Mouse (Mus musculus): Measurements from ENCODE around the gene Nme6.
"Not testable (repeated sequence)": the region's sequence is repeated elsewhere in the genome, so short reads cannot be mapped to it uniquely, and the experiment has no call there.

The Nme6 gene

DNA sequence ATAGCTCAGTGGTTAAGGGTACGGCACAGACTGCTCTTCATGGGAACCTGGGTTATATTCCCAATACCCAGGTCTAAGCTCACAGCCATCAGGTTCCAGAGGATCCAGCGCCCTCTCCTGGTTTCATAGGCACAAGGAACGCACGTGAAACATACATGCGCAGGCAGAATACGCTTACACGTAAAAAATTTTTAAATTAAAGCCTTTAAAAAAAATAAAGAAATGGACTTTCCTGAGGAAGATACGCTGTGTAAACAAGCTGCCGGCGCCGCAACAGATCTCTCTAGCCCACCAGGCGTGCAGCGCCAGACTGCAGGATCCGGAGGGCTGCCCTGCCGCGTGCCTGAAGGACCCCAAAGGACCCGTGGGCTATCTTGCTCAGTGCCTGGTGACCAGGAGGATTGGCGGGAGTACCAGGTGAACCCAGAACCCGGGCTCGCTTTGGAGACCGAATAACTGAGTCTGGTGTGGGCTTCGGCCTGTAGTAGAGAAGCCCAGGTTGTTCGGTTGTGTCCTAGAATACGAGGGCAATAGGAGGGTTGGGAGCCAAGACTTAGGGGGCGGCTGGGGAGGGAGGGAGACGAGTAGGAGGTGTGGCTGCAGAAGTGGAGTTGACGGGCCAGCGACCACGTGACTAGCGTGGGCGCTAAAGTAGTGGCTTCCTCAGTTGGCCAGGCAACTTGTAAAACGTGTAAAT, at the start of gene Nme6:
TSS of gene Nme6 (plus strand) at position 359 of the 697 bp plus-strand sequence.
- in situ Hi-C loops (cut with MboI, MseI) = no loop called here

DNA sequence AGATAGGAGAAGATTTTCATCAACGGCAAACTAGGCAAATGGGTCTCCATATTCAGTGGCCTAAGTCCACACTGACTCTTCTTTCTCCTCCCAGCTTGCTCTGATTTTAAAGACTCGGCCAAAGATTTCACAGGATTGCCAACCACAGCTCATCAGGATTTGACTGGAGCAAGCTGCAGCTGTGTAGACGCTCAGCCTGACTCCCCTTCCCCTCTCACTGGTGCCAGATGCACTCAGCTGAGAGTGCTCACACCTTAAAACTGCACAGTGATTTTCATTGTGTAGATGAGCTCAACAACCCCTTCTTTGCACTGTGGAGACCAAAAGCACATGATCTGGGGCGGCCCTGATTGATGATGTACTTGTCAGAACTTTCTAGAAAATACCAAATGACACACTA, 42.0 kb upstream of the Nme6 start, which contains the start of gene Fbxw27:
TSS of gene Fbxw27 (minus strand) at position 101 of the 400 bp plus-strand sequence.
- in situ Hi-C loops (cut with MboI, MseI) = not testable (repeated sequence)

DNA sequence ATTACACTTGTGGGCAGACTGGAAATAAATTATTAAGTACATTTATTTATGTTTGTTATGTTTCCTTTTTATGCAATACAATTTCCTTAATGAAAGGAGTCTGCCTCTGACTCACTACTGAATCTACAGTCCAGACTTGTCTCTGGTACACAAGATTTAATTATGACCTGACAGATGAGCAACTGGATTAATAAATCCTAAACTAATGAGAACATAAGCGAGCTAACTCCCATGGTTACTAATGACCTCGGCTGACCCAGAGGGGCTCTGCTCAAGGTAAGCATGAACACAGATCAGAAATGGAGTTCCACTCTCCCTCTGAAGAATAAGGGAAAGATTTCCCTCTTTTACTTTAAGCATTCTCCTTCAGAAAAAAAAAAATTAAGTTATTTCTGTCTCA, 37.3 kb upstream of the Nme6 start:
- in situ Hi-C loops (cut with MboI, MseI) = no loop called here

DNA sequence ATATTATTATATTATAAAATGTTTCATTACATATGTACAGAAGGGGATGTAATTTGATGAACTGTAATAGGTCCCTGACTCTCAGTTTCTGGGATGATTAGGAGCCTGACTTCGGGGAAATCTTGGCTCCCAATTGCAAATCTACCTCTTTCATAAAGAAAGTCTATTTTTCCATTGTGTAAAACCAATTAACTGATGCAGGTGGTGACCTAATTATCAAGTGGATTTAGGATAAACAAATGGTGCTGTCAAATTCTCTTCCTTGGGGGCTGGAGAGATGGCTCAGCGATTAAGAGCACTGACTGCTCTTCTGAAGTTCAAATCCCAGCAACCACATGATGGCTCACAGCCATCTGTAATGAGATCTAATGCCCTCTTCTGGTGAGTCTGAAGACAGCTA, 36.7 kb upstream of the Nme6 start:
- in situ Hi-C loops (cut with MboI, MseI) = no loop called here

DNA sequence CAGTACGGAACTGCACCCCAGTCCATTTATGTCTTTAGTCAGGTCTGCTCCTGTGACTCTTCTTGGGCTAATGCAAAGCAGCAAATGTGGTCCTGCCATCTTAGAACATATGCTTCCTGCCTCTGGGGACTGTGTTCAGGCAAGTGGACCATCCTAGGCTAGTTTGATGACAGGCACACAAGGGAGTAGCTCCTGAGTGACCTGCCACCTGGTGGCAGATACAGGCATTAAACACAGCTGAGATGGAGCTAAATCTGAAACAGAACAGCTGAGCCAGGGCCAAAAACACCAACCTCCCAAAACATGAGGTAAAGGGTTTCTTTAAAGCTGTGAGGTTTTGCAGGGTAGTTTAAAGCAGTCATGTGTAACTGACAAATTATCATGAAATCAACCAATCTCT, 34.5 kb upstream of the Nme6 start:
- in situ Hi-C loops (cut with MboI, MseI) = no loop called here

DNA sequence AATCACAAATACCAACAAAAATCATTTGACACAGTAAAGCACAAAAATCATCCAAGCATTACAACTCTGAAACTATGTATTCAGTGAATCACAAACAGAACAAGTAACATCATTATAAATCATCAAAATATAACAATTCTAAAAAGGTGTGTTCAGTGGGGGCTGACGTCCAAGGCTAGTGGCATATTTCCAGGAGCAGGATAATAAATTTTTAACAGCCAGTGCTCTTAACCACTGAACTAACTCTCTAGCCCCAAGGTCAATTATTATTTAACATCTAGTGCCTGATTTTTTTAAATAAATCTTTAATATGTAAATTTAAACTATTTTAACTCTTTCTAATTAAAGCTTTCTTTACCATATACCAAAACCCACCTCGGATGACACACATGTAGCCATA, 27.0 kb upstream of the Nme6 start:
- in situ Hi-C loops (cut with MboI, MseI) = not testable (repeated sequence)

DNA sequence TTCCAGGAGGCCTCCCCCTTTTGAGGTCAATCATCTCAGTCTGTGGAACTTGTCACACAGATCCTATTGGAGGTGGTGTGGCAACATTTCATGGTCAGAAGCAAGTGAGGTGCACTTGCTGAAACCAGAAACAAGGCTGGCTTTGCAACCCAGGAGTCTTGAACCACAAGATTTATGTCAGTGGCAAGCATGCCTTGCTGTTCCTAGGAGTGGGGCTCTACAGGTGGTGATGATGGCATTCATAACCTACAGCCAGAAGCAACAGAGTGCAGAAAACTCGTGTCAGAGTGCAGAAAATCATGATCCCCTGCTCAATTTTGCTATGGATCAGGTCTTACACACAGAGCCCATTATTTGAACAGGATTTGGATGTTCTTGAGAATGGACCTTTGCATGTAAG, 26.3 kb upstream of the Nme6 start:
- in situ Hi-C loops (cut with MboI, MseI) = no loop called here

DNA sequence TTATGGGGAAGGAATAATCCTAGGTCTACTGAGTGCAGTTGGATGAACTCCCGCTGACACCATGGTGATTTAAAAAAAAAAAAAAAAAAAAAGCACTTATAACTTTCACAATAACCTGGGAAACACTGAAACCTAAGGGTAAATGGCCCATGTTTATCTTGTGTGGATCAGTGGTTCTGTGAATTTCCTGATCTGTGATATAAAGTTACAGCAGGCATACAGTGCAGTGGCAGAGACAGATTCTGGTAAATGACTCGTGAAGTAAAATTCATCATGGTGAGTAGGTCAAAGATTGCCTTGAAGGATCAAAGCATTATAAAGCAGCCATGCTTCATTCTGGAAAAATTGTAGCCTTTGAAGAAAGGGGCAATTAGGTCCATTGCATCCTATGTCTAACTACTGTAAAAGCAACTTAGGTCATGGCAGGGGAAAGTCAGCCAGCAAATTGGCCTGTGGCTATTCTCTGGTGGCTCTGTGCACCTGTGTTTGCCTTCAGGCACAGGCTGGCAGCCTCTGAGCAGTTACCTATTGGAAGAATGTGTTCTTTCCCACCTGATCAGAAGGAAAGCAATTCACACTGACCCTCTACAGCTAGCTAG, 25.8 kb upstream of the Nme6 start:
- in situ Hi-C loops (cut with MboI, MseI) = no loop called here

DNA sequence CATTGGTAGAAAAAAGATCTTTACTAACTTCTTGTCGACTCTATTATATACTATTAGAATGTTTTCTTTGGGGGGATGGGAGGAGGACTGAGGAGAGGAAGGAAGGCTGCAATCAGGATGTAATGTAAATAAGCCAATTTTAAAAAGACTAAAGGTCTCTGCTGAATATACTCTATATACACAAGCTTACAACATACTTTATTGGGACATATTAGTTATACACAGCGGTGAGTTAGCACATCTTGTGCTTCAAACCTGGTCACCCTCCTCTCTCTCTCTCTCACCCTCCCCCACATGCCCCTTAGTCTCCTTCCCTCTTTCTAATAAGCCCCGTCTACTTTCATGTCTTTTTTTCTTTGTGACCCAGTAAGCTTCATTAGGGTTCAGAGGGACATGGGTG, 24.7 kb upstream of the Nme6 start:
- in situ Hi-C loops (cut with MboI, MseI) = no loop called here

DNA sequence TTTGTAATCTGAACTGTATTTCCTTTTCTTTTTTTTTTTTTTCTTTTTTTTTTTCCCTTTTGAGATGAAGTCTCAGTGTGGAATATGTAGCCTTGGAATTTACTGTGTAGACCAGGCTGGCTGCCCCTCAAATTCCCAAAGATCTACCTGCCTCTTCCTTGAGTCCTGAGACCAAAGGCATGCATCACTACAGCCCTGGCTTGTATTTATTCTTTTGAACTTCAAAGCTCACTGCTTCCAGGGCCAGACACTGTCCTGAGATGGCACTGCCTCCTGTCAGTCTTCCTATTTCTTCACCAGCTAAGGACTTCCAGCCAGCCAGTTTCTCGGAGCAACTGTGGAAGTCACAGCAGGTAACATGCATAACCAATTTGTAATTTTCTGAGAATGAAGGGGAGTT, 20.6 kb upstream of the Nme6 start, which contains the start of gene Spink8:
TSS of gene Spink8 (plus strand) at position 301 of the 400 bp plus-strand sequence.
- in situ Hi-C loops (cut with MboI, MseI) = no loop called here

DNA sequence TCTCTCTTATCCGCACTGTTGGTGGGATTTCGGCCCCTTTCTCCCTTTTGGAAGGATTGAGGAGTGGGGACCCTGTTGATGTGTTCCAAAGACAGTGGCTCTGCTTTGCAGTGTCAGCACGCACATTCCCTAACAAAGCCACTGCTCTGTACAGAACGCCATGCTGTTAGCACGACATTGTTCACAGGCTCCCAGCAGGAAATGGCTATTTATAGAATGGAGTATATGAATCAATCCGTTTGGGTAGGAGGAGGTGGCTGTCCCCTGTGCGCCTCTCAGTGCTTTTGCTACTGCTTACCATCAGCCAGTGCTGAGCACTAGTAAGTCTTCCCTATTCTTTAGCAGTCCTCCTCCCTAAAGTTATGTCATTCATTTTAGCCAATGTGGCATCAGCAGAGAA, 19.1 kb upstream of the Nme6 start:
- in situ Hi-C loops (cut with MboI, MseI) = no loop called here

DNA sequence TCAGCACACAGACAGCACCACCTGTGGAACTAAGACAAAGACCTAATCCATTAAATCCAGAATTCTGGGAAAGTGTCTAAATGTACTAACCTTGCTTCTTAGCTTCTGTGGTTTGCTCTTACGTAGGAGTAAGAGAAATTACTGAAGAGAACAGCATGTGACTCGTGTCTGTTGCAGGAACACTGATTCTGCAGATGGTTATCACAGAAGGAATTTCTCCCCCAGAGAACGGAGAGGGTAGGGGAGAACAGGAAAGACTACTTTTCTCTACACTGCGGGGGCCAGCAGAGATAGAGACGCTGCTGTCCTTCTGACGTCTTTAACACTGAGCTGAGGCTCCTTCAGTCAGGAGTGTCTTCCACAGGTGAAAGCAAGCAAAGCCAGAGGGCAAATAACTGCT, 16.2 kb upstream of the Nme6 start:
- in situ Hi-C loops (cut with MboI, MseI) = no loop called here

DNA sequence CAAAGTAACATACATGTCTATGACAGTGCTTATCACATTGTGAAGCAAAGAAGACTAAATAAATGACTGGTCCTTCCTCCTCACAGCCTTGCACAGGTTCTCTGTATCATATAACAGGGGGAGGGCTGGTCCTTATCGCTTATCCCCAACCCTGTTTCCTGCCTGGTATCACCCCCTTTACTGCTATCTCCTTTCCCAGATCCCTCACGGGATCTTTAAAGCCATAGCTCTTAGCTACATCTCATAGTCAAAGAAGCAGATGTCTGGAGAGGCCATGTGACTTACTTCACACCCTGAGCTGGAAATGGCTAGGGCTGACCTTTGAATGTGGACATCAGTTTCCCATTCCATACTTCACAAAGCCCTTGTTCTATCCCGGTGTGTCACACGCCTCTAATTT, 6.8 kb upstream of the Nme6 start:
- in situ Hi-C loops (cut with MboI, MseI) = no loop called here

DNA sequence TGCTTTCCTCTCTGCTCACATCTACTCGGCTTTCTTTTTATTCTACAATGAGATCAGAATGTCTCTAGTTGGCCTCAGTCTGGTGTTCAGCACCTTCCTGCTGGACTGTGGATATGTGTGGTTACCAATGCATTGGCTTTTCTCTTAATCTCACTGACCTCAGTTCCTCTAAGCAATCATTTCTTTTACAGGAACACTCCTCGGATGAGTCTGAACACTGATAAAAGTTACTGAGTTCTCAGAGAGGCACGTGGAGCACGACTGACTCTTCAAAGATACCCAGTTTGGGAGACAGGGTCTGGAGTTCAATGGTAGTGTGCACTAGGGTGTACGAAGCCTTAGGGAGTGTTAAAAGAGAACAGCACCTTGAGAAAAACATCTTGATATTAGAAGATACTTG, 6.4 kb upstream of the Nme6 start:
- in situ Hi-C loops (cut with MboI, MseI) = no loop called here

DNA sequence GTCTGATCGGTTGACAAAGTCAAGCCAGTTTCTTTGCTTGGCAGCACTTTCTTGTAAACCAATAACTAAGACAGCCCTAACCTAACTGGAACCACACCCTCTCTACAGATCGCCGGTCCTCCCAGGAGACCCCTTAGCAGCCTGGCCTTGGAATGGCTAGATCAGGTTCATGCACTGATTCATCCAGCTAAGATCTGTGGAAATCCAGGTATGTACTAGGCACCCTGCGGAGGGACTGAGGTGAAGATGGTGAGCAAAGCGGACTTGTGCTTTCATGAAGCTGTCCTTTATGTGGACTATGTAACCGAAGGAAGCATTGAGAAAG, 501 bp downstream of the Nme6 start:
- in situ Hi-C loops (cut with MboI, MseI) = no loop called here

DNA sequence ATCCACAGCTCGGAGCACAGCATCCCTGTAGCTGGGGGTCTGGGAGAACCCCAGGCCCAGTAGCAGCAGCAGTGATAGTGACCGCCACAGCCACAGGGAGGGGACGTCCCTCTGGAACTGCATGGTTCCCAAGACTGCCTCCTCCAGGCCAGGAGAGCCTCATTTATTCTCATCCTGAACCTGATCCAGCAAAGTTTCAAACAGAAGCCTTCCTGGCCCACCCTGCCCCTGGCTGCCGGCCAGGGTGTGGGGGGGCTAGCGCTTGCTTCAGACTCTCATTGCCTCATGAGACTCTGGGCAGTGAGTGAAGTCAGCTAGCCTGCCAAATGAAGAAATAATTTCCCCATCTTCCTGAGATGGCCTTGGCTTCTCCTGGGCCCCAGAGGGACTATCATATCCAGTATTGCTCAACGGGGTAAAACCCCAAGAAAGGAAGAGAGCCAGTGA, 16.8 kb downstream of the Nme6 start, which contains the start of gene Camp:
TSS of gene Camp (minus strand) at position 306 of the 447 bp plus-strand sequence.
- in situ Hi-C loops (cut with MboI, MseI) = no loop called here

DNA sequence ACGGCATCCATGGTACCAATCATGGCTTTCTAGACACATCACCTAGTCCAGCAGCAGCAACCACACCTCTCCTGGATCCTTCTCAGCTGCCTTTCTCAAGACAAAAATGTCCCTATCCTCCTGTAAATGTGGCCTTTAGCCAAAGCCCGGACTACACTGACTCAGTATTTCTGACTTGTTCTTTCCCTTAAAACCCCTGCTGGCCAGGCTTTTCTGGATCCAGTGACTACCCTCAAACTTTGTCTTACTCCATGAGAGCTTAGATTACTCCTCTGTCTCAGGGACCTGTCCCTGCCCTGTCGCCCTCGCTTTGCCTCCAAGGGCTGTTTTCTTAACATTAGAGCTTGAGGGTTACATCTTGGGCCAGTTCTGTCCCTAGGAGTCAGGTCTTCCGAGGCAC, 17.6 kb downstream of the Nme6 start:
- in situ Hi-C loops (cut with MboI, MseI) = no loop called here

DNA sequence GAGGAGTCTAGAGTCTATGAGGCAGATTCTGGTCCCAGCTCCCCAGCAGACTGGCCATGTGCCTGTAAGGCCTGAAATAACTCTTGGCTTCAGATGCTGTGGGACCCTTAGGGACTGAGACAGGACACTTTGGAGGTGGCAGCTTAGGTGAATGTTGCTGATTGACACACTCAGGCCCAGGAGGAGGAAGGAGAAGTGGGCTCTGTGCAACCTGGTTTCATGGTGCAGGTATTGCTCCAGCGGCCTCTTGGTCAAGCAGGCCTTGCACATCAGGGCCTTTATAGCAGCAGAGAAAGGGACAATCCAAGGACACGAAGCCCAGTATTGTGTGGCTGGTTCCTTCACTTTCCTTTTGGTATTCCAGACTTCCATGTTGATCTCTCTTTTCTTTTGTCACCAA, 21.8 kb downstream of the Nme6 start:
- in situ Hi-C loops (cut with MboI, MseI) = no loop called here

DNA sequence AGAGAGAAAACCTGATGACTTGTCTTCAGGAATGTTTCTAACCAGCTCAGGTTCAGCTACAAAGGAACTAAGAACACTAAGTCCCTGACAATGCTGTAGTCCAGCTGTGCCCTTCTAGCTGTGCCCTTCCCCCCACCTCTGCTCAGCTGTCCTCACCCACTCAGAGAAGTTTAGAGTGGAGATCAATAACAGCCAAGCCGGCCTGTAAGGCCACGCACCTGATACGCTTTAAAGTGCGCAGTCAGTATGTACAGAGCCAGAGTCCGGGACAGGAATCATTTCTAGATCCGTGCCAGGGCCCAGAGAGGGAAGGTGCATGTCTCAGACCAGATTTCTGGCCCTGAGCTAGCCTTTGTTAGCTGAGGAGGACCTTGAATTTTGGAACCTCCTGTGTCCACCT, 23.4 kb downstream of the Nme6 start:
- in situ Hi-C loops (cut with MboI, MseI) = no loop called here

DNA sequence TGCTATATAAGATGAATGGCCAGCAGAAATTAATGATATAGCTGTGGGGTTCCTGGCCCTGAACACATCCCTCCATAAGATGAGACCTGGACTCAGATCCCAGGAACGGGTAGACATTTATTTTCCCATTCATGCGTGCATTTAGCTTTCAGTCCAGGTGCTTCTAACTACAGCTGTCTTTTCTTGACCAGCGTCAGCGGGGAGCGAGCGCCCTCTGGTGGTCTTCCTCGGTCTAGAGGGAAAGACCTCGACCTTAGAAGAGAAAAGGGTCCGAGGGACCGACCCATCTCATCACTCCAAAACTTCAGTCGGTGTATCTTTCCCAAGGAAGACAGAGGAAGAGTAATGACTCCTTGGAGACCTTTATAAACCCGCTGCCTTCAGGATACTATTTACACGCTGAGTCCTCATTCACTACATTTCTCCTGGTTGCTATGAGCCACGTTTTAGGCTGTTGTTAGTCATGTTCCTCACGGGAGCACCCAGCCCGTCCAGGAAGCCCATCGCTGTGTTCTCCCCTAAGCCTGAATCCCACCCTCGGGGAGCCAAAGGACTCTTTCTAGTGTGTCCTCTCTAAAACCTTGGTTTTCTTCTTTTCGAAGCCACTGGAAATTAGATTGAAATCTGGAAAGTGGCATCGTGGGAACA, 30.0 kb downstream of the Nme6 start:
- in situ Hi-C loops (cut with MboI, MseI) = no loop called here

DNA sequence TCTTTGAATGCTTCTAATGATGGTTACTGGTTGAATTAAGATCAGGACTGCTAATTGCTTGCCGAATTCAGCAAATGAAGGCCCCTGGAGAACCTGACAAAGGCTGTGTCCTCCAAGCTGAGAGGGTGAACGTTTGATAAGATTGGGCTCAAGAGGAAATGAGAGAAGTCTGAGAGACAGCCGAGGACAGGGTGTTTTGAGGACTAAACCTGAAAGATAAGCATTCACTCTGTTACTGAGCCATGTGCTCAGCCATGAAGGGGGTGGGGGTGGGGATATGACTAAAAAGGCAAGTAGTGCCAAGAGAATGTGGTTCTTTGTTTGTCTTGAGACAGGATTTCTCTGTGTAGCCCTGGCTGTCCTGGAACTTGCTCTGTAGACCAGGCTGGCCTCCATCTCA, 30.5 kb downstream of the Nme6 start:
- in situ Hi-C loops (cut with MboI, MseI) = no loop called here

DNA sequence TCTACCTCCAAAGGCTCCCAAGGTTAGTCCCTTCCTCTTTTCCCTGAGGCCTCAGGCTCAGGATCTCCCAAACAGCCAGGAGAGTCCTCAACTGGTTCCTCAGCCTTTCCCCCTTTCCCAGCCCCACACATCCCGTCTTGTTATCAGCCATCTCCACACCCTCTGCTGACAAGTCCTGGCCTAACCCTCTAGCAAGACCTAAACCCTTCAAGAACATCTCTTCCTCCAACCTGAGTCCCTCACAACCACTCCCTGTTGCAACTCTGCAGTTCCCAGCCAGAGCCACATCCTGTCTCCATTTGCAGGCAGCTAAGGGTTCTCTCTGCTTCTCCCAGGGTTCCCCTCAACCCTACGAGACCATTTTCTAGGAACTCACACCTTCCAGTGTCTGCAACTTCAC, 33.7 kb downstream of the Nme6 start:
- in situ Hi-C loops (cut with MboI, MseI) = no loop called here

DNA sequence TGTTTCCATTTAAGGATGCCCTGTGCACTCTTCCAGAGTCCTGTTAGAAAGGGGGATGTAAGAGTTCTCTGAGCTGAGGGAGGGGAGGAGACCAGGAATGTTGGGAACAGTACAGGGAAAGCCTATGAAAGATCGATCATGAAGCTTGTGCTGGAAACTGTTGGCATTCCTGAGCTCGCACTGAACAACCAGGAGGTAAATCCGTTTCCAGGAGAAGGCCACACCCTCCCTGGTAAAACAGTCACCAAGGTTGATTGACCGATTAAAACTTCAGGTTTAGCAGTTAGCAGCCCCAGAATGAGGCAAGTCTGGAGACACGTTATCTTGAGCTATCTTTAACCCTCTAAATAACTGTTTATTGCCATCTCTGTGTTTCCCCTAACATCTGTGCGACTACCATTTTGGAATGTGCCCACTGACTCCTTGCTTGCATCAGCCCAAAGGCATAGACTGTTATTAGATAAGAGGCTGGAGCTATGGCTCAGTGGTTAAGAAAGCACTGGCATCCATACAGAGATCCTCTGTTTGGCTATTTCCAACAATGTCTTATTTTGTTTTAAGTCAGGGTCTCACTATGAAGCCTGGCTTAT, 38.5 kb downstream of the Nme6 start:
- in situ Hi-C loops (cut with MboI, MseI) = no loop called here
